Mouse (Mus musculus) forebrain, embryonic 16.5 days (tissue): ENCODE measurements around the gene Cop1. TPM values are rescaled to one million over a fixed set of nuclear protein-coding genes. Genes with fewer than 3 reads are reported as not detected.

Experiments used
- ATAC-seq: fragments of 200-750 bp; cut with Nextera tagmentation; 2 replicates; pipeline ENCODE4 v1.8.0; 2017; ENCODE audit warnings: mild to moderate bottlenecking, moderate library complexity
- H3K27ac ChIP-seq: fragments of 300-500 bp; sonication (generic); 2 replicates; pipeline ENCODE4 v1.5.1; 2014; ENCODE audit warnings: low read length, control low read depth
- H3K27me3 ChIP-seq: fragments of 300-500 bp; sonication (generic); replicated peaks from 2 replicates; pipeline ENCODE4 v1.6.1; 2014; ENCODE audit warnings: low read length; ENCODE audit not compliant: control insufficient read depth, insufficient read depth
- H3K36me3 ChIP-seq: fragments of 300-500 bp; sonication (generic); 2 replicates; pipeline ENCODE4 v1.6.1; 2014; ENCODE audit not compliant: control insufficient read depth, insufficient read depth
- H3K4me1 ChIP-seq: fragments of 300-500 bp; sonication (generic); replicated peaks from 2 replicates; pipeline ENCODE4 v1.6.1; 2014; ENCODE audit warnings: low read length; ENCODE audit not compliant: control insufficient read depth, insufficient read depth
- H3K4me2 ChIP-seq: fragments of 300-500 bp; sonication (generic); 2 replicates; pipeline ENCODE4 v1.6.1; 2014; ENCODE audit warnings: mild to moderate bottlenecking, low read length, control low read depth
- H3K4me3 ChIP-seq: fragments of 300-500 bp; sonication (generic); replicated peaks from 2 replicates; pipeline ENCODE4 v1.5.1; 2014; ENCODE audit warnings: mild to moderate bottlenecking, low read length, control low read depth
- H3K9ac ChIP-seq: fragments of 300-500 bp; sonication (generic); replicated peaks from 2 replicates; pipeline ENCODE4 v1.6.1; 2014; ENCODE audit warnings: low read depth, low read length, control low read depth
- H3K9me3 ChIP-seq: fragments of 300-500 bp; sonication (generic); 2 replicates; pipeline ENCODE4 v1.6.1; 2016; ENCODE audit warnings: low read length; ENCODE audit not compliant: control insufficient read depth
- WGBS: fragments of 180-500 bp; shearing (Covaris S2); extraction: QIAGEN DNeasy Blood & Tissue Kit; methylation state at CpG from one replicate; pipeline ENCODE4 v1.1.7; 2014; 5-methylcytosine and 5-hydroxymethylcytosine counted together
- microRNA-seq: library from miRNA; unstranded; fragments of <30 nt; microRNA quantifications from one replicate; pipeline ENCODE4, GENCODE M21; 2017
- polyA plus RNA-seq: library from polyadenylated mRNA; unstranded; fragments of >200 nt; fragmentation: Nextera tagmentation; extraction: Ambion mirVana; gene quantifications from 2 replicates; pipeline ENCODE4 v1.2.1, GENCODE M21; 2015

The Cop1 gene
- polyA plus RNA-seq, 1 experiment from 2014 or later: 24.3 TPM

- peak; percentile 32 for ATAC-seq
- WGBS: 16% methylated on average over 14 of the region's 14 CpGs
These were observed 157.9 kb downstream of the Cop1 start for GRCm38 (mm10) chr1:159390049-159390448.

GRCm38 (mm10) chr1:159392667-159393066, 160.5 kb downstream of the Cop1 start:
- Histone ChIP-seq H3K4me1 (0 out of 2 replicates have a peak, but pooled peaks cover 6% of the 10 kb centered on the region), H3K27ac (no peak overlapping the region), H3K9me3 (no peaks in the 10 kb centered on the region), H3K27me3 (0 out of 2 replicates have a peak, but pooled peaks cover 3% of the 10 kb centered on the region), H3K36me3 (no peaks in the 10 kb centered on the region), H3K4me2 (no peak overlapping the region), H3K9ac (no peak overlapping the region), H3K4me3 (no peak overlapping the region)
- ATAC-seq: no peak
- whole genome bisulfite sequencing: 64% methylated on average over 8 of the region's 8 CpGs

More at GRCm38 (mm10) chr1:159390049-159390448, 157.9 kb downstream of the Cop1 start:
- H3K36me3 ChIP-seq: no peaks in the 10 kb centered on the region
- H3K4me3 ChIP-seq: no peak overlapping the region
- no peaks in the 10 kb centered on the region for H3K9me3 ChIP-seq
- H3K4me2 ChIP-seq: no peak overlapping the region
- H3K27ac ChIP-seq: no peak overlapping the region
- no peak overlapping the region for H3K9ac ChIP-seq
- 0 out of 2 replicates have a peak, but pooled peaks cover 4% of the 10 kb centered on the region for H3K4me1 ChIP-seq
- no peaks in the 10 kb centered on the region for H3K27me3 ChIP-seq

GRCm38 (mm10) chr1:159393070-159393699, 161.1 kb downstream of the Cop1 start:
- 0 out of 2 replicates have a peak, but pooled peaks cover 3% of the 10 kb centered on the region for H3K27me3 ChIP-seq
- WGBS: 23% methylated on average over 6 of the region's 6 CpGs
- no peak overlapping the region for H3K9ac ChIP-seq
- 0 out of 2 replicates have a peak, but pooled peaks cover 6% of the 10 kb centered on the region for H3K4me1 ChIP-seq
- no peak for ATAC-seq
- H3K27ac ChIP-seq: no peak overlapping the region
- H3K4me2 ChIP-seq: no peak overlapping the region
- no peaks in the 10 kb centered on the region for H3K36me3 ChIP-seq
- no peaks in the 10 kb centered on the region for H3K9me3 ChIP-seq
- no peak overlapping the region for H3K4me3 ChIP-seq

GRCm38 (mm10) chr1:159393931-159394330, 161.8 kb downstream of the Cop1 start:
- H3K36me3 ChIP-seq: no peaks in the 10 kb centered on the region
- no peak overlapping the region for H3K4me2 ChIP-seq
- H3K4me1 ChIP-seq: 0 out of 2 replicates have a peak, but pooled peaks cover 2% of the 10 kb centered on the region
- H3K27me3 ChIP-seq: 0 out of 2 replicates have a peak, but pooled peaks cover 3% of the 10 kb centered on the region
- no peak overlapping the region for H3K9ac ChIP-seq
- H3K27ac ChIP-seq: no peak overlapping the region
- WGBS: 79% methylated on average over 1 of the region's 1 CpGs
- ATAC-seq: no peak
- H3K4me3 ChIP-seq: no peak overlapping the region
- no peaks in the 10 kb centered on the region for H3K9me3 ChIP-seq

DNA sequence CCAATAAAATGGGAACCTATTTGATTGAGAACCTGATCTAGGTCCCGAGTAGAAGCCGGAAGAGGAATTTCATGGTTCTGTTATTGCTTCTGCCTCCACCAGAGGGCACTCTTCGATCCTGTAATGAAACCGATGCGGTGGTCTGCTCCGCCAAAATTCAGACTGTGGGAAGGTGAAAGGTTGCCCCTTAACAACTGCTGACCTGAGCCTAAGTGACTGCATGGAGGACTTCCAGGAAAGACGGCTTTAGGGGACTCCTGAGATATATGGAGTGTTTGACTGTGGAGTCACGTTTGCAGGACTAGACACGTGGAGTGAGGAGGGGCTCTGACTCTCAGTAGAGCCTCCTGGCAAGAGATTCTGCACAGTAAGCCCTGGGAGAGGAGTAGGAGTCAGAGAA, 164.4 kb downstream of the Cop1 start:
- ATAC-seq: peak; percentile 66
- no peaks in the 10 kb centered on the region for H3K36me3 ChIP-seq
- H3K4me3 ChIP-seq: peak overlapping the region; percentile 16; the same call in 1 of the 2 replicates
- no peak overlapping the region for H3K9ac ChIP-seq
- WGBS: 6% methylated on average over 9 of the region's 9 CpGs
- H3K27me3 ChIP-seq: 0 out of 2 replicates have a peak, but pooled peaks cover 3% of the 10 kb centered on the region
- H3K4me2 ChIP-seq: peak overlapping the region; percentile 49
- 0 out of 2 replicates have a peak, but pooled peaks cover 2% of the 10 kb centered on the region for H3K4me1 ChIP-seq
- no peaks in the 10 kb centered on the region for H3K9me3 ChIP-seq
- H3K27ac ChIP-seq: no peak overlapping the region

Small RNA genes within 50 kb of the gene (microRNA-seq; reads per million reads assigned to microRNA genes)
- gene Mir1843b: 53.2 reads per million, percentile 45 among the genes with 10 or more reads in this experiment
